Mouse (Mus musculus) lung, postnatal 0 days (tissue): ENCODE measurements around the gene Rrp7a. TPM values are rescaled to one million over a fixed set of nuclear protein-coding genes. Genes with fewer than 3 reads are reported as not detected.

Source experiments
- ATAC-seq: fragments of 200-750 bp; cut with Nextera tagmentation; 2 replicates; pipeline ENCODE4 v1.8.0; 2017; ENCODE audit warnings: moderate library complexity
- DNase-seq: peaks from one replicate; pipeline ENCODE4 v3.0.0-alpha.2; 2016; ENCODE audit warnings: low spot score
- H3K27ac ChIP-seq: fragments of 300-500 bp; sonication (generic); 2 replicates; pipeline ENCODE4 v1.5.1; 2014; ENCODE audit warnings: antibody characterized with exemption, mild to moderate bottlenecking, low read length, mixed read lengths
- H3K27me3 ChIP-seq: fragments of 300-500 bp; sonication (generic); replicated peaks from 2 replicates; pipeline ENCODE4 v1.6.1; 2014; ENCODE audit warnings: low read length, mixed read lengths; ENCODE audit not compliant: insufficient read depth
- H3K36me3 ChIP-seq: fragments of 300-500 bp; sonication (generic); 2 replicates; pipeline ENCODE4 v1.6.1; 2014; ENCODE audit warnings: low read length, mixed read lengths; ENCODE audit not compliant: insufficient read depth
- H3K4me1 ChIP-seq: fragments of 300-500 bp; sonication (generic); 2 replicates; pipeline ENCODE4 v1.6.1; 2014; ENCODE audit warnings: antibody characterized with exemption, low read depth, low read length, mixed read lengths; ENCODE audit not compliant: insufficient read depth
- H3K4me2 ChIP-seq: fragments of 300-500 bp; sonication (generic); replicated peaks from 2 replicates; pipeline ENCODE4 v1.6.1; 2014; ENCODE audit warnings: low read depth, mild to moderate bottlenecking, low read length, moderate library complexity, mixed read lengths
- H3K4me3 ChIP-seq: fragments of 300-500 bp; sonication (generic); 2 replicates; pipeline ENCODE4 v1.5.1; 2014; ENCODE audit warnings: low read depth, low read length
- H3K9ac ChIP-seq: fragments of 300-500 bp; sonication (generic); replicated peaks from 2 replicates; pipeline ENCODE4 v1.6.1; 2014; ENCODE audit warnings: low read depth, mild to moderate bottlenecking
- H3K9me3 ChIP-seq: fragments of 300-500 bp; sonication (generic); 2 replicates; pipeline ENCODE4 v1.6.1; 2016; ENCODE audit warnings: low read length, mixed read lengths
- CTCF ChIP-seq: IDR thresholded peaks from 2 replicates; pipeline ENCODE4 v1.5.1; 2016; ENCODE audit warnings: antibody characterized with exemption, mild to moderate bottlenecking
- EP300 ChIP-seq: IDR thresholded peaks from 2 replicates; pipeline ENCODE4 v1.6.1; 2016; ENCODE audit warnings: antibody characterized with exemption, mild to moderate bottlenecking, control low read depth
- WGBS: fragments of 180-500 bp; shearing (Covaris S2); extraction: QIAGEN DNeasy Blood & Tissue Kit; methylation state at CpG from one replicate; pipeline ENCODE4 v1.1.7; 2014; 5-methylcytosine and 5-hydroxymethylcytosine counted together
- polyA plus RNA-seq: library from polyadenylated mRNA; unstranded; fragments of >200 nt; fragmentation: Nextera tagmentation; extraction: Ambion mirVana; gene quantifications from 2 replicates; pipeline ENCODE4 v1.2.1, GENCODE M21; 2015

Rrp7a gene
- polyA plus RNA-seq, 1 experiment from 2014 or later = 38.2 TPM

- H3K4me2 ChIP-seq = no peak overlapping the region
- H3K9me3 ChIP-seq = no peaks in the 10 kb centered on the region
- ATAC-seq (no peak), DNase-seq (no peak)
- no peaks in the 10 kb centered on the region for H3K27me3 ChIP-seq
- no peak for TF ChIP-seq EP300
- TF ChIP-seq CTCF = no peak
- no peaks in the 10 kb centered on the region for H3K36me3 ChIP-seq
- H3K4me3 ChIP-seq = no peak overlapping the region
- 86% methylated on average over 3 of the region's 3 CpGs for WGBS
- no peak overlapping the region for H3K9ac ChIP-seq
- H3K4me1 ChIP-seq = peaks cover 37% of the 10 kb centered on the region
- peak overlapping the region; percentile 63; the same call in 1 of the 2 replicates for H3K27ac ChIP-seq
Measured at GRCm38 (mm10) chr15:83168311-83168710, 45.7 kb upstream of the Rrp7a start.

GRCm38 (mm10) chr15:83167550-83168065 lies 45.0 kb upstream of the Rrp7a start:
- no peak for DNase-seq
- peak overlapping the region; percentile 63 for H3K27ac ChIP-seq
- H3K4me1 ChIP-seq = peaks cover 36% of the 10 kb centered on the region
- no peak overlapping the region; the same call in 1 of the 2 replicates for H3K4me2 ChIP-seq
- WGBS = 74% methylated on average over 8 of the region's 8 CpGs
- no peaks in the 10 kb centered on the region for H3K36me3 ChIP-seq
- H3K4me3 ChIP-seq = no peak overlapping the region
- no peak for ATAC-seq
- no peaks in the 10 kb centered on the region for H3K27me3 ChIP-seq
- TF ChIP-seq EP300 = no peak
- no peak for TF ChIP-seq CTCF
- H3K9me3 ChIP-seq = no peaks in the 10 kb centered on the region
- H3K9ac ChIP-seq = no peak overlapping the region

GRCm38 (mm10) chr15:83167126-83167525 lies 44.5 kb upstream of the Rrp7a start:
- peak; percentile 2; the same call in 1 of the 2 replicates for ATAC-seq
- no peaks in the 10 kb centered on the region for H3K9me3 ChIP-seq
- H3K27ac ChIP-seq = peak overlapping the region; percentile 63
- DNase-seq = peak; percentile 51
- H3K36me3 ChIP-seq = peaks cover 3% of the 10 kb centered on the region; the same call in 1 of the 2 replicates
- WGBS = 32% methylated on average over 5 of the region's 5 CpGs
- H3K4me1 ChIP-seq = peaks cover 33% of the 10 kb centered on the region
- H3K9ac ChIP-seq = no peak overlapping the region
- no peaks in the 10 kb centered on the region for H3K27me3 ChIP-seq
- TF ChIP-seq EP300 (no peak), CTCF (no peak)
- no peak overlapping the region for H3K4me3 ChIP-seq
- no peak overlapping the region; the same call in 1 of the 2 replicates for H3K4me2 ChIP-seq

- peak; percentile 43 for DNase-seq
- Histone ChIP-seq H3K4me1 (peaks cover 33% of the 10 kb centered on the region), H3K9me3 (no peaks in the 10 kb centered on the region), H3K9ac (no peak overlapping the region), H3K36me3 (peaks cover 8% of the 10 kb centered on the region), H3K27ac (peak overlapping the region; percentile 63), H3K4me3 (no peak overlapping the region), H3K27me3 (no peaks in the 10 kb centered on the region), H3K4me2 (no peak overlapping the region)
- 41% methylated on average over 3 of the region's 3 CpGs for WGBS
- TF ChIP-seq CTCF = no peak
- TF ChIP-seq EP300 = no peak
- peak; percentile 18 for ATAC-seq
Measured at GRCm38 (mm10) chr15:83166642-83167041, 44.0 kb upstream of the Rrp7a start.

GRCm38 (mm10) chr15:83165526-83166315 lies 43.1 kb upstream of the Rrp7a start:
- peak; percentile 45 for DNase-seq
- peaks cover 8% of the 10 kb centered on the region for H3K36me3 ChIP-seq
- 60% methylated on average over 13 of the region's 13 CpGs for WGBS
- H3K4me2 ChIP-seq = no peak overlapping the region
- no peak overlapping the region for H3K9ac ChIP-seq
- H3K4me1 ChIP-seq = peaks cover 28% of the 10 kb centered on the region
- 0 out of 2 replicates have a peak, but pooled peaks have one; percentile 10 for ATAC-seq
- H3K4me3 ChIP-seq = no peak overlapping the region
- peak overlapping the region; percentile 71; the same call in 1 of the 2 replicates for H3K27ac ChIP-seq
- no peak for TF ChIP-seq CTCF
- TF ChIP-seq EP300 = no peak
- H3K27me3 ChIP-seq = no peaks in the 10 kb centered on the region
- H3K9me3 ChIP-seq = no peaks in the 10 kb centered on the region

GRCm38 (mm10) chr15:83164971-83165471 lies 42.4 kb upstream of the Rrp7a start:
- Histone ChIP-seq H3K4me1 (peaks cover 21% of the 10 kb centered on the region), H3K4me3 (no peak overlapping the region), H3K9me3 (no peaks in the 10 kb centered on the region), H3K4me2 (no peak overlapping the region), H3K27ac (peak overlapping the region; percentile 71), H3K36me3 (peaks cover 12% of the 10 kb centered on the region), H3K27me3 (no peaks in the 10 kb centered on the region), H3K9ac (no peak overlapping the region)
- WGBS = 33% methylated on average over 5 of the region's 5 CpGs
- TF ChIP-seq CTCF = no peak
- TF ChIP-seq EP300 = 0 out of 2 replicates have a peak, but pooled peaks have one; percentile 11
- peak; percentile 80 for ATAC-seq
- DNase-seq = peak; percentile 87
